Mouse (Mus musculus): ENCODE data around the gene Ip6k3. TPM values are rescaled to one million over a fixed set of nuclear protein-coding genes. Genes with fewer than 3 reads are reported as not detected.

Ip6k3 gene
- total and polyA plus RNA-seq, 3 experiments: 26.3 to 65.7 (median 53.9) TPM

- in situ Hi-C loops (cut with MboI; ENCODE audit: low pct_ligation_motif_present, low pct_unique_long_range_greater_than_20kb, low sequenced_read_pairs): no loop called here
- Histone ChIP-seq H3K9me3 (replicated peaks; ENCODE audit: low read length) (no peaks in the 10 kb centered on the region), H3K27me3 (replicated peaks) (no peaks in the 10 kb centered on the region), H3K36me3 (replicated peaks in 1 of 2; ENCODE audit: control insufficient read depth in 1 of 2, insufficient read depth in 1 of 2, low read length in 1 of 2) (peaks cover 66 to 100% of the 10 kb centered on the region in 2 experiments), H3K9ac (ENCODE audit: insufficient read depth, low read depth) (no peak overlapping the region), H3K4me1 (ENCODE audit: control insufficient read depth in 1 of 2, insufficient read depth in 2 of 2) (peaks cover 5 to 26% of the 10 kb centered on the region in 2 experiments), H3K27ac (ENCODE audit: insufficient read depth, low read depth) (no peak overlapping the region), H3K79me2 (replicated peaks; ENCODE audit: control insufficient read depth, extremely low read depth, insufficient read depth, poor library complexity, severe bottlenecking) (no peaks in the 10 kb centered on the region), H3K4me3 (replicated peaks in 1 of 3; ENCODE audit: low read depth in 2 of 3, low read length in 2 of 3, poor library complexity in 1 of 3) (no peak overlapping the region), H3K4me2 (ENCODE audit: insufficient read depth, low read depth, poor library complexity, severe bottlenecking) (no peak overlapping the region)
- dilution Hi-C loops (cut with MboI; ENCODE audit: extremely low pct_ligation_motif_present, extremely low pct_unique_long_range_greater_than_20kb, low sequenced_read_pairs): no loop called here
- peak; percentile 33 for DNase-seq (ENCODE audit: extremely low read depth)
- TF ChIP-seq CTCF (conservative IDR thresholded peaks at IDR 0.05 in 1 of 2, IDR thresholded peaks at IDR 0.05 in 1 of 2; ENCODE audit: low read depth in 2 of 2, low read length in 2 of 2) (peak; percentile 35 to 57), TBP (conservative IDR thresholded peaks at IDR 0.05; ENCODE audit: low read depth, low read length) (no peak), SMC3 (IDR thresholded peaks at IDR 0.05; ENCODE audit: low read depth, low read length) (peak; percentile 48)
Measured at GRCm38 (mm10) chr17:27120561-27121024, 47.0 kb downstream of the Ip6k3 start.

- in situ Hi-C loops (cut with MboI; ENCODE audit: low pct_ligation_motif_present, low pct_unique_long_range_greater_than_20kb, low sequenced_read_pairs) (loop anchor here (5.0 kb wide), 1 partner anchor 73 kb away; no protein-coding TSS in a partner anchor), dilution Hi-C loops (cut with MboI; ENCODE audit: extremely low pct_ligation_motif_present, extremely low pct_unique_long_range_greater_than_20kb, low sequenced_read_pairs) (no loop called here)
- Histone ChIP-seq H3K4me1 (ENCODE audit: control insufficient read depth in 1 of 2, insufficient read depth in 2 of 2) (peaks cover 5 to 19% of the 10 kb centered on the region in 2 experiments), H3K36me3 (replicated peaks in 1 of 2; ENCODE audit: control insufficient read depth in 1 of 2, insufficient read depth in 1 of 2, low read length in 1 of 2) (peaks cover 67 to 100% of the 10 kb centered on the region in 2 experiments), H3K9me3 (replicated peaks; ENCODE audit: low read length) (no peaks in the 10 kb centered on the region), H3K79me2 (replicated peaks; ENCODE audit: control insufficient read depth, extremely low read depth, insufficient read depth, poor library complexity, severe bottlenecking) (no peaks in the 10 kb centered on the region), H3K4me3 (replicated peaks in 1 of 3; ENCODE audit: low read depth in 2 of 3, low read length in 2 of 3, poor library complexity in 1 of 3) (no peak overlapping the region), H3K27me3 (replicated peaks) (no peaks in the 10 kb centered on the region), H3K9ac (ENCODE audit: insufficient read depth, low read depth) (no peak overlapping the region), H3K4me2 (ENCODE audit: insufficient read depth, low read depth, poor library complexity, severe bottlenecking) (no peak overlapping the region), H3K27ac (ENCODE audit: insufficient read depth, low read depth) (no peak overlapping the region)
- no peak for DNase-seq (ENCODE audit: extremely low read depth)
- no peak for TF ChIP-seq SIN3A (IDR thresholded peaks at IDR 0.05; ENCODE audit: low read length)
- no peak for TF ChIP-seq IRF4 (IDR thresholded peaks at IDR 0.05; ENCODE audit: low read depth, low read length)
Measured at GRCm38 (mm10) chr17:27119954-27120353, 47.6 kb downstream of the Ip6k3 start.

GRCm38 (mm10) chr17:27119540-27119895 lies 48.1 kb downstream of the Ip6k3 start:
- dilution Hi-C loops (cut with MboI; ENCODE audit: extremely low pct_ligation_motif_present, extremely low pct_unique_long_range_greater_than_20kb, low sequenced_read_pairs): no loop called here
- Histone ChIP-seq H3K27me3 (replicated peaks) (no peaks in the 10 kb centered on the region), H3K79me2 (replicated peaks; ENCODE audit: control insufficient read depth, extremely low read depth, insufficient read depth, poor library complexity, severe bottlenecking) (no peaks in the 10 kb centered on the region), H3K36me3 (replicated peaks in 1 of 2; ENCODE audit: control insufficient read depth in 1 of 2, insufficient read depth in 1 of 2, low read length in 1 of 2) (peaks cover 71 to 100% of the 10 kb centered on the region in 2 experiments), H3K4me1 (ENCODE audit: control insufficient read depth in 1 of 2, insufficient read depth in 2 of 2) (peaks cover 5 to 15% of the 10 kb centered on the region in 2 experiments), H3K27ac (ENCODE audit: insufficient read depth, low read depth) (no peak overlapping the region), H3K9ac (ENCODE audit: insufficient read depth, low read depth) (no peak overlapping the region), H3K4me2 (ENCODE audit: insufficient read depth, low read depth, poor library complexity, severe bottlenecking) (no peak overlapping the region), H3K9me3 (replicated peaks; ENCODE audit: low read length) (no peaks in the 10 kb centered on the region), H3K4me3 (replicated peaks in 1 of 3; ENCODE audit: low read depth in 2 of 3, low read length in 2 of 3, poor library complexity in 1 of 3) (no peak overlapping the region)
- in situ Hi-C loops (cut with MboI; ENCODE audit: low pct_ligation_motif_present, low pct_unique_long_range_greater_than_20kb, low sequenced_read_pairs): loop anchor here (5.0 kb wide), 1 partner anchor 72 kb away; no protein-coding TSS in a partner anchor
- TF ChIP-seq MXI1 (IDR thresholded peaks at IDR 0.05; ENCODE audit: low read depth, low read length) (no peak), BHLHE40 (IDR thresholded peaks at IDR 0.05; ENCODE audit: low read depth, low read length) (no peak), EP300 (IDR thresholded peaks at IDR 0.05; ENCODE audit: low read length) (no peak)
- DNase-seq (ENCODE audit: extremely low read depth): no peak
